8 mouse cellular contexts compared by ENCODE assay signal in the genomic region with DNA sequence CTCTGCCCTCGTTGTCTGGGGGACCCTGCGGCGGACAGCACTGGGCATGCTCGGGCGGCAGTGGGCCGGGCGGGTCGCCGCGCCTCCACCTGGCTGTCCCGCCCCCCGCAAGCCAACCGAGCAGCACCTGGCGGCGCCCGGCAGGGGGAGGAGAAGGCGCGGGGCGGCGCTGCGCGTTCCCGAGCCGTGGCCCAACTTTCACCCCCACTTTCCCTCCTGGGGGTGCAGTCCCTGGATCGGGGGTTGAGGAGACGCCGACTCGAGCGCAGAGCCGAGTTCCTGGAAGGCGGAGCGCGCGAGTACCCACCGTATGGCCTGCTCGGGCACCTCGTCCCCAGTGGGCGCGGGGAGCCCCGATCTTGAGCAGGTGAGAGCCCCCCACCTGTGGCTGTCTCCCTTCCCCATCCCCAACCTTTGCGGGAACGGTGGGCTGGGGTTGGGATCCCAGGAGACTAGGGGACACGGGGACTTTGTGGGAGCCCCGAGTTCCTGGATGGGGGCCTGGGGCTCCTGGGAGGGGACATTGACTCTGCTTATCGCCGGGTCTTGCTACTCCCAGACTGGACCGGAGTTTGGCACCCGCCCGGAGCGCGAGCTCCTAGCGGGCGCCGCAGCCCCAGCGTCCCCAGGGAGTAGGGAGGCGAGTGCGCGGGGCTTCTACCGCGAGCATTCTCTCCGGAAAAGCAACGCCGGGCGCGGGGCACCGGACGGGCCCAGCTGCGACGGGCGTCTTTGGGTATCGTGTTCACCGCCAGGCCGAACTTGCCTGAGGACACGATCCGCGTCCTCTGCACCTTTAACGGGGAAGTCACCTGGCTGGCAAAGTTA. TPM values are rescaled to one million over a fixed set of nuclear protein-coding genes. Genes with fewer than 3 reads are reported as not detected.
DNase-seq lines count a peak whose midpoint lies in the region; ATAC-seq lines count a peak whose summit lies in the region.

A gene (plus strand): TSS at position 11 of the 828 bp plus-strand sequence.

- no peaks in the 10 kb centered on the region for H3K9me3 ChIP-seq in forebrain, embryonic 12.5 days

- under 1% methylated on average over 67 of the region's 77 CpGs for WGBS in forebrain, embryonic 12.5 days

- H3K27me3 ChIP-seq in forebrain, embryonic 12.5 days: peaks cover 72% of the 10 kb centered on the region

- no peak within 1 kb of the TSS for H3K27ac ChIP-seq in forebrain, embryonic 12.5 days

- peak within 1 kb of the TSS; percentile 100 for H3K4me2 ChIP-seq in forebrain, embryonic 12.5 days

- peak; percentile 53; the same call in 1 of the 2 replicates for ATAC-seq in forebrain, embryonic 12.5 days (ENCODE audit: low FRiP score)
- peak; percentile 36 to 44; a peak in 2 of 4 replicates for ATAC-seq in hematopoietic stem cell, adult 5-6 weeks (replicated peaks in 1 of 2; ENCODE audit: insufficient read depth in 1 of 2, low FRiP score in 2 of 2, low TSS enrichment in 1 of 2, low read depth in 1 of 2, poor library complexity in 2 of 2, severe bottlenecking in 2 of 2)

- H3K36me3 ChIP-seq in forebrain, embryonic 12.5 days (replicated peaks): no peaks in the 10 kb centered on the region

- peak within 1 kb of the TSS; percentile 55 for H3K9ac ChIP-seq in forebrain, embryonic 12.5 days

- DNase-seq in urinary bladder, adult 18-20 months (ENCODE audit: low spot score in 2 of 2): peak; percentile 35 to 61
- no peak for DNase-seq in urinary bladder, postnatal 10 days (ENCODE audit: low spot score)
- no peak for DNase-seq in layer of hippocampus, postnatal 36 days
- peak; percentile 62 to 83 for DNase-seq in lung, postnatal 4 days
- DNase-seq in testis, postnatal 10 days (ENCODE audit: low spot score): peak; percentile 51
- no peak for DNase-seq in right cerebral cortex, postnatal 14 days

- H3K4me3 ChIP-seq in forebrain, embryonic 12.5 days (replicated peaks): peak within 1 kb of the TSS; percentile 68

- H3K4me1 ChIP-seq in forebrain, embryonic 12.5 days: peaks cover 25% of the 10 kb centered on the region

RNA-seq across cellular contexts. Expression of the gene that starts here (rescaled TPM):
- 64.6 and 68.1 TPM in 2 replicates for polyA plus RNA-seq in forebrain, embryonic 12.5 days (2016; fragmentation: Nextera tagmentation; extraction: Ambion mirVana)
- 1.6 TPM in 1 of 2 replicates, not detected in the other for total RNA-seq in hematopoietic stem cell, adult 5-6 weeks (2017)
- 100 to 1,000 TPM; 459 to 516 TPM for total RNA-seq in layer of hippocampus, postnatal 36 days (2021)

Comparison
In these comparisons a context has a peak if more than half of its experiments do, and no peak if none do; other contexts are left out.
1. RNA of the gene that starts here (total RNA-seq): 459 to 516 TPM in layer of hippocampus, postnatal 36 days; 1.6 TPM in hematopoietic stem cell, adult 5-6 weeks; every median in the first group is over 100 times any median in the second.
2. DNase-seq: peak in urinary bladder, adult 18-20 months (2 of 2), lung, postnatal 4 days (2 of 2) and testis, postnatal 10 days (single experiment); none in urinary bladder, postnatal 10 days (single experiment), layer of hippocampus, postnatal 36 days (0 of 2) and right cerebral cortex, postnatal 14 days (single experiment).